Mouse (Mus musculus): ENCODE data around the gene Adam3. TPM values are rescaled to one million over a fixed set of nuclear protein-coding genes. Genes with fewer than 3 reads are reported as not detected.

The Adam3 gene
- not detected in 2 replicates for total RNA-seq (2021)
- long read RNA-seq, result 0 reads

DNA sequence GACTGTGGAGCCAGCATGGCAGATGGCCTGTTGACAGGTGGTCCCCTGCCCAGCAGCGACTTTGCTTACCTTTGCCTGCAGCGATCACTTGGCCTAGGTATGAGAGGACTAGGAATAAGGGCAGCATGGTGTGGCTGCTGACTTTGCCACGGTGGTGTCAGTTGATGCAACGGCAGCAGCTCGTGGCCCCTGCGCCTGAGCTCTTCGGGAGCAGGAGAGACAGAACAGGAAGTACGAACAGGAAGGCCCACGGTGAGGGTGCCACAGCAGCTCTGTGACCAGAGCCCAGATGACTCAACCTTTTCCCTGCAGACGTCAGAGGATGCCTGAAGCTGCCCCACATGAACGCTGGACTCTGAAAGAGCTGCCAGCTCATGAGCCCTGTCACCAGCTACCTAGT lies at the start of gene Adam3:
TSS of gene Adam3 (minus strand) at position 223 of the 400 bp plus-strand sequence.
- no peak for DNase-seq

DNA sequence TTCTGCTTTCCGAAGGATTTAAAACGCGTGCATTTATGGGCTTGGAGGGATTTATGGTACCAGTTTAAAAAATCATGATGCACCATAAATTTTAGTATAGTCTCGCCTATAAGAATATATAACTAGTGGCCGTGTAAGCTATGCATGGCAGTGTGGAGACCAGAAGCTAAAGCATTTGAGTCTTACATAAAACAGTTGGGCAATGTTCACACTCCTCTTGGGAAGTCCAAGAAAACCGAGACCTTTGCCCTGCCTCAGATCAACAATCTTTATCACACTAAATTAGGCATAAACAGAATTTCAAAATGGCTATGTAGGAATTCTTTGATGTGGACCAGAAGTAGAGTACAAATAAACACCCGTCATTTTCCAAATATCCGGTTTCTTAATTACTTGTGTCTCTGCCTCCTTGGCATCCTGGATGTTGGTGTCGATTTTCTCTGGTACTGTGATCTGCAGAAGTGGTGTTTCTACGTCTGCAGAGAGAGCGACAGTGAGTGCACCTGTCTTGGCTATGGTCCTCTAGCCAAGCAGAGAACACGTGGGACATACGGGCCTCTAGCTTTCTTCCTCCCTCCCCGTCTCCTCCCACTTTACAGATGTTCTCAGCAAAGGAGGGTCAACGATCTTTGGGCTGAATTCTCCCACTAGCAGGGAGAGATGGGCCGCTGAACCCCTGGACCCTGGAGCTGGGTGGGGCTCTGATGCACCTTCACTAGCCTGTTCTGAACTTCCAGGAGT lies 596 bp downstream of the Adam3 start:
- DNase-seq, result no peak

Other genes with a start within 250 kb of the Adam3 start
- gene Adam5, start 98.5 kb upstream of the Adam3 start, total RNA-seq (2021), result 0.52 and 1.2 TPM in 2 replicates